Mouse (Mus musculus): ENCODE data around the gene Nol8. TPM values are rescaled to one million over a fixed set of nuclear protein-coding genes. Genes with fewer than 3 reads are reported as not detected.

Gene Nol8
- polyA plus RNA-seq, 1 experiment: 1.4 TPM

GRCm38 (mm10) chr13:49684266-49684665, 31.4 kb downstream of the Nol8 start:
- TF ChIP-seq CTCF (IDR thresholded peaks at IDR 0.05; ENCODE audit: extremely low read depth, insufficient read depth, insufficient read length, insufficient replicate concordance) (no peak), POLR2A (IDR thresholded peaks at IDR 0.05; ENCODE audit: low read depth, low read length) (no peak)
- H3K4me3 ChIP-seq (ENCODE audit: extremely low read depth, insufficient read depth, insufficient read length): no peak overlapping the region
- H3K27me3 ChIP-seq (ENCODE audit: control insufficient read depth, insufficient read depth, low read length): no peaks in the 10 kb centered on the region
- DNase-seq (ENCODE audit: low read depth in 1 of 2, low spot score in 2 of 2): no peak
- no peak overlapping the region for H3K27ac ChIP-seq (ENCODE audit: insufficient read depth, low read length)
- WGBS: 76% methylated on average over 4 of the region's 4 CpGs
- H3K36me3 ChIP-seq (ENCODE audit: control insufficient read depth, insufficient read depth, low read length): peaks cover 10% of the 10 kb centered on the region; the same call in 1 of the 2 replicates
- peaks cover 2% of the 10 kb centered on the region; the same call in 1 of the 2 replicates for H3K4me1 ChIP-seq (ENCODE audit: control insufficient read depth, insufficient read depth, insufficient read length)

- Histone ChIP-seq H3K4me1 (ENCODE audit: control insufficient read depth, insufficient read depth, insufficient read length) (no peaks in the 10 kb centered on the region), H3K4me3 (ENCODE audit: extremely low read depth, insufficient read depth, insufficient read length) (no peak overlapping the region), H3K27me3 (ENCODE audit: control insufficient read depth, insufficient read depth, low read length) (no peaks in the 10 kb centered on the region), H3K27ac (ENCODE audit: insufficient read depth, low read length) (no peak overlapping the region), H3K36me3 (ENCODE audit: control insufficient read depth, insufficient read depth, low read length) (peaks cover 28% of the 10 kb centered on the region)
- 97% methylated on average over 5 of the region's 5 CpGs for WGBS
- TF ChIP-seq CTCF (IDR thresholded peaks at IDR 0.05; ENCODE audit: extremely low read depth, insufficient read depth, insufficient read length, insufficient replicate concordance) (no peak), POLR2A (IDR thresholded peaks at IDR 0.05; ENCODE audit: low read depth, low read length) (no peak)
- no peak for DNase-seq (ENCODE audit: low read depth in 1 of 2, low spot score in 2 of 2)
Measured at GRCm38 (mm10) chr13:49691056-49691455, 38.2 kb downstream of the Nol8 start.

DNA sequence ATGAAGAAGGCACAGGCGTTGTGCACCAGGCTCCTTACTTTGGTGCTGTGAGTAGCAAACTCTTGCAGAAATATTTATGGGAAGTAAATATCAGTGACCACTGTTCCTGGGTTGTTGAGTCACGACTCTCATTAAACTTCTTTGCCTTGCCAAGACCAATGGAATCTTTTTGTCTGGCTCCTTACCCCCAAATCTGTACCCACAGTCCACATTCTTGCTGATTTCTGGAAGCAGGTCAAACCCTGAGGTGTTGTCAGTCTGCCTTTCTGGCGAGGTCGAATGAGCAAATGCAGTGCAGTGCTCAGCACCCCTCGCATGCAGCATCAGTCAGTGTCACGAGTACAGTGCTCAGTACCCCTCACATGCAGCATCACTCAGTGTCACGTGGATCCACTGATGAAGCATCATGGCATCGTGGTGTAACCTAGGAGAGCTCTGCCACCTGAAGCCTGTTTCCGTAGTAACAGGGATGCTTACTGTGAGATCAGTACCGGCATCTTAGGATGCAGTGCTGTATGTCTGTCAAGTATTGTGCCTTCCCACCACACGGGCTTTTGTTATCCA, 50.4 kb downstream of the Nol8 start:
- DNase-seq (ENCODE audit: low read depth in 1 of 2, low spot score in 2 of 2): no peak
- H3K27ac ChIP-seq (ENCODE audit: insufficient read depth, low read length): no peak overlapping the region
- H3K27me3 ChIP-seq (ENCODE audit: control insufficient read depth, insufficient read depth, low read length): no peaks in the 10 kb centered on the region
- H3K4me3 ChIP-seq (ENCODE audit: extremely low read depth, insufficient read depth, insufficient read length): no peak overlapping the region
- no peak for TF ChIP-seq POLR2A (IDR thresholded peaks at IDR 0.05; ENCODE audit: low read depth, low read length)
- TF ChIP-seq CTCF (IDR thresholded peaks at IDR 0.05; ENCODE audit: extremely low read depth, insufficient read depth, insufficient read length, insufficient replicate concordance): no peak
- H3K36me3 ChIP-seq (ENCODE audit: control insufficient read depth, insufficient read depth, low read length): peaks cover 19% of the 10 kb centered on the region
- 95% methylated on average over 11 of the region's 11 CpGs for WGBS
- no peaks in the 10 kb centered on the region for H3K4me1 ChIP-seq (ENCODE audit: control insufficient read depth, insufficient read depth, insufficient read length)

GRCm38 (mm10) chr13:49706032-49706690, 53.3 kb downstream of the Nol8 start:
- Histone ChIP-seq H3K27ac (ENCODE audit: insufficient read depth, low read length) (no peak overlapping the region), H3K4me3 (ENCODE audit: extremely low read depth, insufficient read depth, insufficient read length) (no peak overlapping the region), H3K36me3 (ENCODE audit: control insufficient read depth, insufficient read depth, low read length) (peaks cover 33% of the 10 kb centered on the region), H3K4me1 (ENCODE audit: control insufficient read depth, insufficient read depth, insufficient read length) (no peaks in the 10 kb centered on the region), H3K27me3 (ENCODE audit: control insufficient read depth, insufficient read depth, low read length) (no peaks in the 10 kb centered on the region)
- TF ChIP-seq CTCF (IDR thresholded peaks at IDR 0.05; ENCODE audit: extremely low read depth, insufficient read depth, insufficient read length, insufficient replicate concordance): no peak
- no peak for TF ChIP-seq POLR2A (IDR thresholded peaks at IDR 0.05; ENCODE audit: low read depth, low read length)
- 97% methylated on average over 3 of the region's 3 CpGs for WGBS
- no peak for DNase-seq (ENCODE audit: low read depth in 1 of 2, low spot score in 2 of 2)

- Histone ChIP-seq H3K4me1 (ENCODE audit: control insufficient read depth, insufficient read depth, insufficient read length) (no peaks in the 10 kb centered on the region), H3K36me3 (ENCODE audit: control insufficient read depth, insufficient read depth, low read length) (peaks cover 36% of the 10 kb centered on the region), H3K27me3 (ENCODE audit: control insufficient read depth, insufficient read depth, low read length) (no peaks in the 10 kb centered on the region), H3K27ac (ENCODE audit: insufficient read depth, low read length) (no peak overlapping the region), H3K4me3 (ENCODE audit: extremely low read depth, insufficient read depth, insufficient read length) (no peak overlapping the region)
- WGBS: 94% methylated on average over 8 of the region's 8 CpGs
- DNase-seq (ENCODE audit: low read depth in 1 of 2, low spot score in 2 of 2): no peak
- TF ChIP-seq POLR2A (IDR thresholded peaks at IDR 0.05; ENCODE audit: low read depth, low read length): no peak
- no peak for TF ChIP-seq CTCF (IDR thresholded peaks at IDR 0.05; ENCODE audit: extremely low read depth, insufficient read depth, insufficient read length, insufficient replicate concordance)
Measured at GRCm38 (mm10) chr13:49708311-49708710, 55.4 kb downstream of the Nol8 start.

GRCm38 (mm10) chr13:49712047-49712721, 59.3 kb downstream of the Nol8 start:
- Histone ChIP-seq H3K27me3 (ENCODE audit: control insufficient read depth, insufficient read depth, low read length) (no peaks in the 10 kb centered on the region), H3K27ac (ENCODE audit: insufficient read depth, low read length) (no peak overlapping the region), H3K36me3 (ENCODE audit: control insufficient read depth, insufficient read depth, low read length) (peaks cover 43% of the 10 kb centered on the region), H3K4me1 (ENCODE audit: control insufficient read depth, insufficient read depth, insufficient read length) (no peaks in the 10 kb centered on the region), H3K4me3 (ENCODE audit: extremely low read depth, insufficient read depth, insufficient read length) (no peak overlapping the region)
- no peak for TF ChIP-seq POLR2A (IDR thresholded peaks at IDR 0.05; ENCODE audit: low read depth, low read length)
- TF ChIP-seq CTCF (IDR thresholded peaks at IDR 0.05; ENCODE audit: extremely low read depth, insufficient read depth, insufficient read length, insufficient replicate concordance): no peak
- no peak for DNase-seq (ENCODE audit: low read depth in 1 of 2, low spot score in 2 of 2)
- WGBS: 96% methylated on average over 12 of the region's 12 CpGs
